Mouse (Mus musculus): ENCODE data around the gene Hrk. TPM values are rescaled to one million over a fixed set of nuclear protein-coding genes. Genes with fewer than 3 reads are reported as not detected.

Gene Hrk
- polyA plus RNA-seq, 1 experiment from 2014 or later = not detected

- Histone ChIP-seq H3K27me3 (ENCODE audit: control insufficient read depth, insufficient read depth, low read length) (peaks cover 76% of the 10 kb centered on the region), H3K9me3 (ENCODE audit: control insufficient read depth, low read length) (no peaks in the 10 kb centered on the region; the same call in 1 of the 2 replicates), H3K4me2 (ENCODE audit: low read depth, severe bottlenecking) (peak overlapping the region; percentile 95), H3K36me3 (ENCODE audit: control insufficient read depth, insufficient read depth, low read length) (no peaks in the 10 kb centered on the region), H3K27ac (replicated peaks; ENCODE audit: low read depth, low read length) (no peak overlapping the region), H3K4me3 (ENCODE audit: low read depth, low read length) (peak overlapping the region; percentile 42), H3K4me1 (ENCODE audit: control insufficient read depth, insufficient read depth, low read length) (0 out of 2 replicates have a peak, but pooled peaks cover 6% of the 10 kb centered on the region), H3K9ac (ENCODE audit: low read length) (peak overlapping the region; percentile 37)
- ATAC-seq (ENCODE audit: insufficient number of reproducible peaks, low FRiP score, low TSS enrichment, low read depth) (no peak), DNase-seq (ENCODE audit: low spot score) (peak; percentile 52)
- WGBS = under 1% methylated on average over 106 of the region's 117 CpGs
These were observed 5.1 kb downstream of the Hrk start for GRCm38 (mm10) chr5:118169222-118170221.

GRCm38 (mm10) chr5:118170888-118171529 lies 6.6 kb downstream of the Hrk start:
- Histone ChIP-seq H3K27me3 (ENCODE audit: control insufficient read depth, insufficient read depth, low read length) (peaks cover 80% of the 10 kb centered on the region), H3K36me3 (ENCODE audit: control insufficient read depth, insufficient read depth, low read length) (no peaks in the 10 kb centered on the region), H3K4me1 (ENCODE audit: control insufficient read depth, insufficient read depth, low read length) (0 out of 2 replicates have a peak, but pooled peaks cover 6% of the 10 kb centered on the region), H3K4me3 (ENCODE audit: low read depth, low read length) (no peak overlapping the region), H3K27ac (replicated peaks; ENCODE audit: low read depth, low read length) (no peak overlapping the region), H3K9me3 (ENCODE audit: control insufficient read depth, low read length) (peaks cover 3% of the 10 kb centered on the region), H3K4me2 (ENCODE audit: low read depth, severe bottlenecking) (no peak overlapping the region), H3K9ac (ENCODE audit: low read length) (no peak overlapping the region)
- peak; percentile 57 for DNase-seq (ENCODE audit: low spot score)
- no peak for ATAC-seq (ENCODE audit: insufficient number of reproducible peaks, low FRiP score, low TSS enrichment, low read depth)
- under 1% methylated on average over 25 of the region's 25 CpGs for WGBS

GRCm38 (mm10) chr5:118171665-118172064 lies 7.2 kb downstream of the Hrk start:
- DNase-seq (ENCODE audit: low spot score) (no peak), ATAC-seq (ENCODE audit: insufficient number of reproducible peaks, low FRiP score, low TSS enrichment, low read depth) (no peak)
- Histone ChIP-seq H3K9me3 (ENCODE audit: control insufficient read depth, low read length) (peaks cover 3% of the 10 kb centered on the region), H3K4me2 (ENCODE audit: low read depth, severe bottlenecking) (peak overlapping the region; percentile 40), H3K36me3 (ENCODE audit: control insufficient read depth, insufficient read depth, low read length) (no peaks in the 10 kb centered on the region), H3K4me1 (ENCODE audit: control insufficient read depth, insufficient read depth, low read length) (0 out of 2 replicates have a peak, but pooled peaks cover 6% of the 10 kb centered on the region), H3K4me3 (ENCODE audit: low read depth, low read length) (0 out of 2 replicates have a peak overlapping the region, but pooled peaks have one; percentile 10), H3K9ac (ENCODE audit: low read length) (no peak overlapping the region), H3K27me3 (ENCODE audit: control insufficient read depth, insufficient read depth, low read length) (peaks cover 75% of the 10 kb centered on the region), H3K27ac (replicated peaks; ENCODE audit: low read depth, low read length) (no peak overlapping the region)
- WGBS = under 1% methylated on average over 34 of the region's 36 CpGs

- no peak overlapping the region for H3K27ac ChIP-seq (replicated peaks; ENCODE audit: low read depth, low read length)
- WGBS = under 1% methylated on average over 27 of the region's 27 CpGs
- ATAC-seq (ENCODE audit: insufficient number of reproducible peaks, low FRiP score, low TSS enrichment, low read depth) (no peak), DNase-seq (ENCODE audit: low spot score) (peak; percentile 49)
- 0 out of 2 replicates have a peak, but pooled peaks cover 6% of the 10 kb centered on the region for H3K4me1 ChIP-seq (ENCODE audit: control insufficient read depth, insufficient read depth, low read length)
- peaks cover 74% of the 10 kb centered on the region for H3K27me3 ChIP-seq (ENCODE audit: control insufficient read depth, insufficient read depth, low read length)
- no peak overlapping the region for H3K9ac ChIP-seq (ENCODE audit: low read length)
- peaks cover 3% of the 10 kb centered on the region for H3K9me3 ChIP-seq (ENCODE audit: control insufficient read depth, low read length)
- no peaks in the 10 kb centered on the region for H3K36me3 ChIP-seq (ENCODE audit: control insufficient read depth, insufficient read depth, low read length)
- no peak overlapping the region for H3K4me3 ChIP-seq (ENCODE audit: low read depth, low read length)
- peak overlapping the region; percentile 22; the same call in 1 of the 2 replicates for H3K4me2 ChIP-seq (ENCODE audit: low read depth, severe bottlenecking)
These were observed 7.8 kb downstream of the Hrk start for GRCm38 (mm10) chr5:118172078-118172723.

- Histone ChIP-seq H3K27ac (replicated peaks; ENCODE audit: low read depth, low read length) (no peak overlapping the region), H3K4me3 (ENCODE audit: low read depth, low read length) (0 out of 2 replicates have a peak overlapping the region, but pooled peaks have one; percentile 11), H3K9me3 (ENCODE audit: control insufficient read depth, low read length) (peaks cover 3% of the 10 kb centered on the region; the same call in 1 of the 2 replicates), H3K9ac (ENCODE audit: low read length) (no peak overlapping the region), H3K4me2 (ENCODE audit: low read depth, severe bottlenecking) (peak overlapping the region; percentile 47), H3K36me3 (ENCODE audit: control insufficient read depth, insufficient read depth, low read length) (no peaks in the 10 kb centered on the region), H3K27me3 (ENCODE audit: control insufficient read depth, insufficient read depth, low read length) (peaks cover 53% of the 10 kb centered on the region), H3K4me1 (ENCODE audit: control insufficient read depth, insufficient read depth, low read length) (0 out of 2 replicates have a peak, but pooled peaks cover 6% of the 10 kb centered on the region)
- no peak for ATAC-seq (ENCODE audit: insufficient number of reproducible peaks, low FRiP score, low TSS enrichment, low read depth)
- peak; percentile 44 for DNase-seq (ENCODE audit: low spot score)
- WGBS = under 1% methylated on average over 22 of the region's 22 CpGs
These were observed 10.0 kb downstream of the Hrk start for GRCm38 (mm10) chr5:118174310-118175009.

GRCm38 (mm10) chr5:118175137-118175536 lies 10.7 kb downstream of the Hrk start:
- H3K27ac ChIP-seq (replicated peaks; ENCODE audit: low read depth, low read length) = no peak overlapping the region
- H3K4me1 ChIP-seq (ENCODE audit: control insufficient read depth, insufficient read depth, low read length) = 0 out of 2 replicates have a peak, but pooled peaks cover 3% of the 10 kb centered on the region
- H3K27me3 ChIP-seq (ENCODE audit: control insufficient read depth, insufficient read depth, low read length) = peaks cover 46% of the 10 kb centered on the region
- 35% methylated on average over 2 of the region's 2 CpGs for WGBS
- no peaks in the 10 kb centered on the region for H3K36me3 ChIP-seq (ENCODE audit: control insufficient read depth, insufficient read depth, low read length)
- no peak overlapping the region for H3K4me2 ChIP-seq (ENCODE audit: low read depth, severe bottlenecking)
- DNase-seq (ENCODE audit: low spot score) (no peak), ATAC-seq (ENCODE audit: insufficient number of reproducible peaks, low FRiP score, low TSS enrichment, low read depth) (no peak)
- H3K9ac ChIP-seq (ENCODE audit: low read length) = no peak overlapping the region
- peaks cover 3% of the 10 kb centered on the region; the same call in 1 of the 2 replicates for H3K9me3 ChIP-seq (ENCODE audit: control insufficient read depth, low read length)
- H3K4me3 ChIP-seq (ENCODE audit: low read depth, low read length) = no peak overlapping the region

GRCm38 (mm10) chr5:118177640-118178039 lies 13.2 kb downstream of the Hrk start:
- no peak for DNase-seq (ENCODE audit: low spot score)
- Histone ChIP-seq H3K27ac (replicated peaks; ENCODE audit: low read depth, low read length) (no peak overlapping the region), H3K27me3 (ENCODE audit: control insufficient read depth, insufficient read depth, low read length) (peaks cover 26% of the 10 kb centered on the region), H3K4me1 (ENCODE audit: control insufficient read depth, insufficient read depth, low read length) (no peaks in the 10 kb centered on the region), H3K9ac (ENCODE audit: low read length) (no peak overlapping the region), H3K36me3 (ENCODE audit: control insufficient read depth, insufficient read depth, low read length) (no peaks in the 10 kb centered on the region), H3K4me3 (ENCODE audit: low read depth, low read length) (no peak overlapping the region), H3K4me2 (ENCODE audit: low read depth, severe bottlenecking) (no peak overlapping the region), H3K9me3 (ENCODE audit: control insufficient read depth, low read length) (peaks cover 3% of the 10 kb centered on the region; the same call in 1 of the 2 replicates)
- ATAC-seq (ENCODE audit: insufficient number of reproducible peaks, low FRiP score, low TSS enrichment, low read depth) = no peak
- 84% methylated on average over 7 of the region's 7 CpGs for WGBS

Measured in limb, embryonic 11.5 days (tissue).